Mouse (Mus musculus) midbrain, embryonic 14.5 days (tissue): Measurements from ENCODE around the gene Dnah17. TPM values are rescaled to one million over a fixed set of nuclear protein-coding genes. Genes with fewer than 3 reads are reported as not detected.

Experiments
- ATAC-seq: fragments of 200-750 bp; cut with Nextera tagmentation; 2 replicates; pipeline ENCODE4 v1.8.0; 2017; ENCODE audit warnings: moderate number of reproducible peaks, moderate library complexity; ENCODE audit not compliant: low FRiP score, low TSS enrichment
- DNase-seq: peaks from one replicate; pipeline ENCODE4 v3.0.0-alpha.2; 2015
- H3K27ac ChIP-seq: fragments of 300-500 bp; sonication (generic); replicated peaks from 2 replicates; pipeline ENCODE4 v1.5.1; 2014; ENCODE audit warnings: mild to moderate bottlenecking, low read depth, low read length, moderate library complexity
- H3K27me3 ChIP-seq: fragments of 300-500 bp; sonication (generic); 2 replicates; pipeline ENCODE4 v1.6.1; 2014; ENCODE audit warnings: low read length, control low read depth, mixed read lengths; ENCODE audit not compliant: control insufficient read depth, insufficient read depth
- H3K36me3 ChIP-seq: fragments of 300-500 bp; sonication (generic); 2 replicates; pipeline ENCODE4 v1.6.1; 2014; ENCODE audit warnings: low read length, control low read depth; ENCODE audit not compliant: control insufficient read depth, insufficient read depth
- H3K4me1 ChIP-seq: fragments of 300-500 bp; sonication (generic); 2 replicates; pipeline ENCODE4 v1.6.1; 2014; ENCODE audit warnings: mild to moderate bottlenecking, antibody characterized with exemption, low read length, control low read depth; ENCODE audit not compliant: control insufficient read depth, insufficient read depth
- H3K4me2 ChIP-seq: fragments of 300-500 bp; sonication (generic); 2 replicates; pipeline ENCODE4 v1.6.1; 2014; ENCODE audit warnings: mild to moderate bottlenecking, low read length, moderate library complexity
- H3K4me3 ChIP-seq: fragments of 300-500 bp; sonication (generic); replicated peaks from 2 replicates; pipeline ENCODE4 v1.5.1; 2014; ENCODE audit warnings: low read depth, low read length
- H3K9ac ChIP-seq: fragments of 300-500 bp; sonication (generic); replicated peaks from 2 replicates; pipeline ENCODE4 v1.6.1; 2014; ENCODE audit warnings: mild to moderate bottlenecking, low read length, moderate library complexity
- H3K9me3 ChIP-seq: fragments of 300-500 bp; sonication (generic); 2 replicates; pipeline ENCODE4 v1.6.1; 2016; ENCODE audit warnings: low read length, control low read depth, mixed read lengths; ENCODE audit not compliant: control insufficient read depth
- WGBS: fragments of 180-500 bp; shearing (Covaris S2); extraction: QIAGEN DNeasy Blood & Tissue Kit; methylation state at CpG from one replicate; pipeline ENCODE4 v1.1.7; 2014; 5-methylcytosine and 5-hydroxymethylcytosine counted together
- polyA plus RNA-seq: library from polyadenylated mRNA; unstranded; fragments of >200 nt; fragmentation: Nextera tagmentation; extraction: Ambion mirVana; gene quantifications from 2 replicates; pipeline ENCODE4 v1.2.1, GENCODE M21; 2014

Gene Dnah17
- polyA plus RNA-seq, 1 experiment from 2014 or later = 0.20 TPM

GRCm38 (mm10) chr11:118068812-118069332 is 61.6 kb downstream of the Dnah17 start:
- no peak overlapping the region; the same call in 1 of the 2 replicates for H3K27ac ChIP-seq
- no peak overlapping the region for H3K4me3 ChIP-seq
- no peaks in the 10 kb centered on the region for H3K27me3 ChIP-seq
- ATAC-seq (no peak), DNase-seq (no peak)
- H3K36me3 ChIP-seq = no peaks in the 10 kb centered on the region
- WGBS = 86% methylated on average over 16 of the region's 16 CpGs
- no peaks in the 10 kb centered on the region for H3K9me3 ChIP-seq
- H3K9ac ChIP-seq = no peak overlapping the region
- no peak overlapping the region for H3K4me2 ChIP-seq
- H3K4me1 ChIP-seq = no peaks in the 10 kb centered on the region

GRCm38 (mm10) chr11:118067588-118067987 is 62.8 kb downstream of the Dnah17 start:
- H3K4me3 ChIP-seq = no peak overlapping the region
- no peak overlapping the region for H3K9ac ChIP-seq
- ATAC-seq (no peak), DNase-seq (no peak)
- H3K4me2 ChIP-seq = no peak overlapping the region
- no peaks in the 10 kb centered on the region for H3K9me3 ChIP-seq
- 65% methylated on average over 8 of the region's 8 CpGs for WGBS
- no peaks in the 10 kb centered on the region for H3K4me1 ChIP-seq
- H3K36me3 ChIP-seq = no peaks in the 10 kb centered on the region
- no peaks in the 10 kb centered on the region for H3K27me3 ChIP-seq
- H3K27ac ChIP-seq = no peak overlapping the region

- H3K4me2 ChIP-seq = no peak overlapping the region
- ATAC-seq = no peak
- H3K27me3 ChIP-seq = no peaks in the 10 kb centered on the region
- H3K4me3 ChIP-seq = no peak overlapping the region
- no peak for DNase-seq
- H3K4me1 ChIP-seq = 0 out of 2 replicates have a peak, but pooled peaks cover 3% of the 10 kb centered on the region
- no peak overlapping the region for H3K27ac ChIP-seq
- H3K9ac ChIP-seq = no peak overlapping the region
- no peaks in the 10 kb centered on the region for H3K9me3 ChIP-seq
- no peaks in the 10 kb centered on the region for H3K36me3 ChIP-seq
- WGBS = 88% methylated on average over 14 of the region's 14 CpGs
Measured at GRCm38 (mm10) chr11:118060038-118060437, 70.4 kb downstream of the Dnah17 start.

- DNase-seq = peak; percentile 41
- Histone ChIP-seq H3K4me1 (0 out of 2 replicates have a peak, but pooled peaks cover 3% of the 10 kb centered on the region), H3K9ac (no peak overlapping the region), H3K27ac (no peak overlapping the region), H3K9me3 (no peaks in the 10 kb centered on the region), H3K27me3 (no peaks in the 10 kb centered on the region), H3K36me3 (no peaks in the 10 kb centered on the region), H3K4me2 (no peak overlapping the region), H3K4me3 (no peak overlapping the region)
- 56% methylated on average over 10 of the region's 10 CpGs for WGBS
- ATAC-seq = no peak
Measured at GRCm38 (mm10) chr11:118058872-118059271, 71.6 kb downstream of the Dnah17 start.

- 76% methylated on average over 12 of the region's 12 CpGs for WGBS
- Histone ChIP-seq H3K9ac (no peak overlapping the region), H3K36me3 (no peaks in the 10 kb centered on the region), H3K9me3 (no peaks in the 10 kb centered on the region), H3K4me1 (0 out of 2 replicates have a peak, but pooled peaks cover 3% of the 10 kb centered on the region), H3K4me3 (no peak overlapping the region), H3K27me3 (no peaks in the 10 kb centered on the region), H3K4me2 (no peak overlapping the region), H3K27ac (no peak overlapping the region)
- DNase-seq = no peak
- no peak for ATAC-seq
Measured at GRCm38 (mm10) chr11:118058367-118058766, 72.1 kb downstream of the Dnah17 start.

- Histone ChIP-seq H3K27ac (no peak overlapping the region), H3K27me3 (no peaks in the 10 kb centered on the region), H3K9ac (no peak overlapping the region), H3K4me3 (no peak overlapping the region), H3K4me2 (no peak overlapping the region), H3K36me3 (0 out of 2 replicates have a peak, but pooled peaks cover 3% of the 10 kb centered on the region), H3K9me3 (no peaks in the 10 kb centered on the region), H3K4me1 (no peaks in the 10 kb centered on the region)
- ATAC-seq (no peak), DNase-seq (no peak)
- 81% methylated on average over 16 of the region's 16 CpGs for WGBS
Measured at GRCm38 (mm10) chr11:118050174-118050573, 80.3 kb downstream of the Dnah17 start.

GRCm38 (mm10) chr11:118049641-118050040 is 80.8 kb downstream of the Dnah17 start:
- no peaks in the 10 kb centered on the region for H3K4me1 ChIP-seq
- no peaks in the 10 kb centered on the region for H3K9me3 ChIP-seq
- H3K27ac ChIP-seq = no peak overlapping the region
- 42% methylated on average over 8 of the region's 8 CpGs for WGBS
- H3K36me3 ChIP-seq = 0 out of 2 replicates have a peak, but pooled peaks cover 3% of the 10 kb centered on the region
- DNase-seq (no peak), ATAC-seq (no peak)
- H3K4me2 ChIP-seq = no peak overlapping the region
- no peaks in the 10 kb centered on the region for H3K27me3 ChIP-seq
- H3K9ac ChIP-seq = no peak overlapping the region
- H3K4me3 ChIP-seq = no peak overlapping the region

GRCm38 (mm10) chr11:118043293-118043907 is 87.0 kb downstream of the Dnah17 start:
- ATAC-seq (peak; percentile 4; the same call in 1 of the 2 replicates), DNase-seq (peak; percentile 77)
- WGBS = 58% methylated on average over 14 of the region's 14 CpGs
- Histone ChIP-seq H3K4me2 (no peak overlapping the region), H3K27ac (no peak overlapping the region), H3K4me1 (no peaks in the 10 kb centered on the region), H3K4me3 (no peak overlapping the region), H3K36me3 (no peaks in the 10 kb centered on the region), H3K27me3 (no peaks in the 10 kb centered on the region), H3K9ac (no peak overlapping the region), H3K9me3 (no peaks in the 10 kb centered on the region)

- H3K36me3 ChIP-seq = no peaks in the 10 kb centered on the region
- H3K4me1 ChIP-seq = no peaks in the 10 kb centered on the region
- H3K27me3 ChIP-seq = no peaks in the 10 kb centered on the region
- no peak overlapping the region for H3K9ac ChIP-seq
- WGBS = 83% methylated on average over 9 of the region's 9 CpGs
- H3K4me2 ChIP-seq = no peak overlapping the region
- no peak for DNase-seq
- H3K9me3 ChIP-seq = no peaks in the 10 kb centered on the region
- ATAC-seq = no peak
- H3K4me3 ChIP-seq = no peak overlapping the region
- H3K27ac ChIP-seq = no peak overlapping the region
Measured at GRCm38 (mm10) chr11:118042791-118043190, 87.6 kb downstream of the Dnah17 start.
